Mouse (Mus musculus) ES-E14 (cell line): ENCODE measurements at regions not wholly inside any gene's neighbourhood (a gene's known extent, or its start where the extent isn't known, plus 50 kb on each side); places are given as distances from the start of the nearest gene placed in this dataset.

Experiments
- MAFK ChIP-seq: IDR thresholded peaks from 2 replicates; pipeline ENCODE4 v1.6.1; 2014; ENCODE audit warnings: mild to moderate bottlenecking, low read depth, low read length, inconsistent platforms; ENCODE audit not compliant: insufficient read depth
- ZC3H11A ChIP-seq: IDR thresholded peaks from 2 replicates; pipeline ENCODE4 v1.6.1; 2012; ENCODE audit warnings: low read depth, mild to moderate bottlenecking, inconsistent platforms, low read length, borderline replicate concordance
- ZNF384 ChIP-seq: IDR thresholded peaks from 2 replicates; pipeline ENCODE4 v1.6.1; 2012; ENCODE audit warnings: low read depth, low read length, inconsistent platforms

DNA sequence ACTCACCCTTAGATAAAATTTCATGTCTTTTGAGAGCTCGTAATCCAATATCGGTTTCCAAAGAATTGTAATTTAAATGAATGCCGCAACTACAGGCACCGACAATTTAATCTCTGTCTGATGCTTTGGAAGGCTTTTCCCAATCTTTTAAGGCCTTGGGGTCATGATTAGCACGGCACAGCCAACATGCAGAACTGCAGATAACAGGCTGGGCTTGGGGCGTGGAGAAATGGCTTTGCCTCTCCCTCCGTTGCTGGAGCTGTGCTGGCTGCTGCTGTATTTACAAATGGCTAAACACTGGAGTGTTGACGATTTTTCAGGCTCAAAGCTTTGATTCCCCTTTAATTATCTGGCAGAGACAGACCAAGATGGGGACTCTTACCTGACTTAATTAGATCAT, 101.3 kb upstream of the Mphosph6 start:
- TF ChIP-seq ZNF384 (no peak), ZC3H11A (no peak), MAFK (no peak)
